Comparison of ENCODE assay signal across 11 mouse cellular contexts in the genomic region with DNA sequence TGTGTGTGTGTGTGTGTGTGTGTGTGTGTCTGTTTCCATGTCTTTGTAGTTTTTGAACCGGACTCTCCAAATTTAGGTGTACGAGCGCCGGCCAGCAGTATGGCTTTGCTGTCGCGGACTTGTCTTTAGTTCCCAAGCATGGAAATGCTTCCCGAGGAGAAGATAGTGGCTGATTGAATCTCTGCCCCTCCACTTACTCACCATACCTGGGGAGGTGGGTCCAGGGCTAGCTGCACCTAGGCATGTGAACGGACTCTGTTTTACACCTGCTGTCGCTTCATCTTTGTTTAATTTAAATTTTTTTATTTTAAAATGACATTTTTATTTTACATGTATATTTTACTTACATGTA. TPM values are rescaled to one million over a fixed set of nuclear protein-coding genes. Genes with fewer than 3 reads are reported as not detected.
A peak's percentile ranks its signal among the peaks of the same experiment; 100 is the strongest.
DNase-seq lines count a peak whose midpoint lies in the region; ATAC-seq and TF ChIP-seq lines count a peak whose summit lies in the region.
"Had no signal": no experiment of that assay in that cellular context is flagged by ENCODE, and none has a peak within 500 bp of the region (broad histone marks: within the 10 kb centered on the region; RNA-seq: fewer than 3 reads in every experiment).

No protein-coding gene starts in this region.

- 36% methylated on average over 9 of the region's 9 CpGs for WGBS in heart, embryonic 13.5 days
- 50% methylated on average over 9 of the region's 9 CpGs for WGBS in heart, adult 2 months
- 48% methylated on average over 9 of the region's 9 CpGs for WGBS in hindbrain, embryonic 13.5 days
- 37% methylated on average over 9 of the region's 9 CpGs for WGBS in midbrain, embryonic 11.5 days

- no peaks in the 10 kb centered on the region for H3K9me3 ChIP-seq in heart, embryonic 13.5 days
- no peaks in the 10 kb centered on the region for H3K9me3 ChIP-seq in hindbrain, embryonic 13.5 days
- H3K9me3 ChIP-seq in midbrain, embryonic 11.5 days (ENCODE audit: control insufficient read depth, low read length): no peaks in the 10 kb centered on the region
- H3K9me3 ChIP-seq: megakaryocyte, embryonic 14.5 days had no signal

- H3K79me2 ChIP-seq in heart, adult 2 months (replicated peaks; ENCODE audit: control insufficient read depth, insufficient read depth, low read length): no peaks in the 10 kb centered on the region

- TF ChIP-seq POLR2A in heart, adult 2 months (IDR thresholded peaks at IDR 0.05; ENCODE audit: insufficient read depth, low read depth, low read length): no peak

- peak overlapping the region; percentile 74 for H3K9ac ChIP-seq in heart, embryonic 13.5 days
- H3K9ac ChIP-seq in heart, adult 2 months (ENCODE audit: low read depth, low read length): no peak overlapping the region
- H3K9ac ChIP-seq in hindbrain, embryonic 13.5 days: peak overlapping the region; percentile 85
- peak overlapping the region; percentile 68 for H3K9ac ChIP-seq in midbrain, embryonic 11.5 days (ENCODE audit: low read length)

- ATAC-seq in heart, embryonic 13.5 days (ENCODE audit: extremely low read depth, insufficient number of reproducible peaks, low FRiP score, low TSS enrichment): no peak
- peak; percentile 47 for ATAC-seq in hindbrain, embryonic 13.5 days (ENCODE audit: low FRiP score)
- peak; percentile 43 for ATAC-seq in midbrain, embryonic 11.5 days (ENCODE audit: low FRiP score)
- ATAC-seq: CD4-positive, CD25-positive, alpha-beta regulatory T cell, adult 4 months had no signal

- peak overlapping the region; percentile 56 for H3K4me3 ChIP-seq in heart, embryonic 13.5 days
- no peak overlapping the region for H3K4me3 ChIP-seq in heart, adult 2 months
- H3K4me3 ChIP-seq in brown adipose tissue, adult 24 weeks (ENCODE audit: insufficient read depth, low read depth, low read length): peak overlapping the region; percentile 44; the same call in 1 of the 2 replicates
- peak overlapping the region; percentile 52 for H3K4me3 ChIP-seq in hindbrain, embryonic 13.5 days
- peak overlapping the region; percentile 44 for H3K4me3 ChIP-seq in midbrain, embryonic 11.5 days (ENCODE audit: low read depth, low read length)
- H3K4me3 ChIP-seq: megakaryocyte, embryonic 14.5 days had no signal

- intact Hi-C loops in heart, adult 2 months (cut with DNase I): no loop called here

- H3K27ac ChIP-seq in heart, embryonic 13.5 days (replicated peaks): no peak overlapping the region
- H3K27ac ChIP-seq in heart, adult 2 months: no peak overlapping the region
- H3K27ac ChIP-seq in brown adipose tissue, adult 24 weeks (replicated peaks; ENCODE audit: low read depth, low read length): no peak overlapping the region
- H3K27ac ChIP-seq in hindbrain, embryonic 13.5 days: peak overlapping the region; percentile 74
- no peak overlapping the region for H3K27ac ChIP-seq in midbrain, embryonic 11.5 days (ENCODE audit: low read depth, low read length)
- H3K27ac ChIP-seq: gastrocnemius, adult 2 months had no signal

- no peaks in the 10 kb centered on the region for H3K36me3 ChIP-seq in heart, embryonic 13.5 days
- H3K36me3 ChIP-seq in heart, adult 2 months (ENCODE audit: control insufficient read depth, insufficient read depth, low read length): no peaks in the 10 kb centered on the region
- no peaks in the 10 kb centered on the region; the same call in 1 of the 2 replicates for H3K36me3 ChIP-seq in hindbrain, embryonic 13.5 days
- no peaks in the 10 kb centered on the region for H3K36me3 ChIP-seq in midbrain, embryonic 11.5 days (ENCODE audit: control insufficient read depth, insufficient read depth, low read length)

- no peak for TF ChIP-seq CTCF in heart, adult 2 months (IDR thresholded peaks at IDR 0.05)

- TF ChIP-seq EP300 in heart, adult 2 months (IDR thresholded peaks at IDR 0.05; ENCODE audit: insufficient read depth, low read depth, low read length): no peak

- peak overlapping the region; percentile 81 for H3K4me2 ChIP-seq in heart, embryonic 13.5 days
- H3K4me2 ChIP-seq in hindbrain, embryonic 13.5 days: peak overlapping the region; percentile 61
- H3K4me2 ChIP-seq in midbrain, embryonic 11.5 days: peak overlapping the region; percentile 63

- 0 out of 2 replicates have a peak, but pooled peaks cover 3% of the 10 kb centered on the region for H3K4me1 ChIP-seq in heart, embryonic 13.5 days
- H3K4me1 ChIP-seq in heart, adult 2 months (ENCODE audit: control insufficient read depth, insufficient read depth, low read length): no peaks in the 10 kb centered on the region
- H3K4me1 ChIP-seq in brown adipose tissue, adult 24 weeks (ENCODE audit: control insufficient read depth, insufficient read depth, insufficient read length, low read length): no peaks in the 10 kb centered on the region
- 0 out of 2 replicates have a peak, but pooled peaks cover 7% of the 10 kb centered on the region for H3K4me1 ChIP-seq in hindbrain, embryonic 13.5 days (replicated peaks)
- H3K4me1 ChIP-seq in midbrain, embryonic 11.5 days (ENCODE audit: control insufficient read depth, insufficient read depth, low read length): no peaks in the 10 kb centered on the region; the same call in 1 of the 2 replicates
- H3K4me1 ChIP-seq: megakaryocyte, embryonic 14.5 days had no signal

- DNase-seq in heart, adult 2 months: no peak
- DNase-seq in midbrain, embryonic 11.5 days (ENCODE audit: low spot score, missing footprints): peak; percentile 85
- DNase-seq in layer of hippocampus, postnatal 10 days (ENCODE audit: low spot score in 2 of 2): no peak
- no peak for DNase-seq in spleen, postnatal 4 days (ENCODE audit: low spot score in 2 of 2)
- DNase-seq in adrenal gland, adult 18-20 months (ENCODE audit: low spot score in 2 of 2): no peak
- DNase-seq: gastrocnemius, adult 2 months had no signal

- no peaks in the 10 kb centered on the region for H3K27me3 ChIP-seq in heart, embryonic 13.5 days (replicated peaks)
- H3K27me3 ChIP-seq in heart, adult 2 months (ENCODE audit: control insufficient read depth, insufficient read depth, low read length): no peaks in the 10 kb centered on the region
- H3K27me3 ChIP-seq in hindbrain, embryonic 13.5 days: no peaks in the 10 kb centered on the region
- no peaks in the 10 kb centered on the region for H3K27me3 ChIP-seq in midbrain, embryonic 11.5 days (ENCODE audit: control insufficient read depth, insufficient read depth, low read length)
- H3K27me3 ChIP-seq: megakaryocyte, embryonic 14.5 days had no signal

RNA-seq across cellular contexts. Expression of gene Zfp619, which starts 29.7 kb away (rescaled TPM):
- 1.2 TPM in 2 replicates for polyA plus RNA-seq in heart, embryonic 13.5 days (2015; fragmentation: Nextera tagmentation; extraction: Ambion mirVana)
- 1 to 10 TPM; 1.4 to 1.9 TPM for total RNA-seq in heart, adult 2 months (2021)
- 0.55 and 0.97 TPM in 2 replicates for polyA plus RNA-seq in heart, adult 2 months (2012; rRNA removed)
- 0.83 and 1.0 TPM in 2 replicates for polyA plus RNA-seq in brown adipose tissue, adult 24 weeks (2012; ENCODE audit: insufficient read depth, insufficient read length, missing spikeins)
- 2.9 and 3.4 TPM in 2 replicates for polyA plus RNA-seq in hindbrain, embryonic 13.5 days (2015; fragmentation: Nextera tagmentation; extraction: Ambion mirVana)
- polyA plus RNA-seq in midbrain, embryonic 11.5 days (2014; fragmentation: Nextera tagmentation; extraction: Ambion mirVana): 4.4 and 4.9 TPM in 2 replicates
- 1 to 10 TPM; 3.7 to 4.2 TPM for total RNA-seq in layer of hippocampus, postnatal 10 days (2021)
- 1 to 10 TPM; 1.7 to 2.0 TPM for total RNA-seq in adrenal gland, adult 18-20 months (2021)
